Mouse (Mus musculus): Measurements from ENCODE around the gene Msln.

DNA sequence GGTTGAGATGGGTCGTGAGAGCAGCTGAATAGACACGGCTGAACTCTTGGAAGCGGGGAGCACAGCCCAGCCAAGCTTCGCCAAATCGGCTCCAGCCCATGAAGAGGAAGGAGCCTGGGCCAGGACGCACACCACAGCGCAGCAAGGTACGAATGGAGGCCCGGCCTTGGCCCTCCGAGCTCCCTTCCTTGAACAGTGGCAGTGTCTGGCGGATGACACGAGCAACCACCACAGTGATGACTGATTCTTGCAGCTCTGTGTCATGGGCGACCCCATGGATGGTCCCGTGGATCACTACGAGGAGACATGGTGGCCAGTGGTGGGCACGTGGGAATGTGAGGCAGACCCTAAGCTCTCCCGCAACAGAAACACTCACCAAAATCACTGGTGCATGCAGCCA, 40.8 kb upstream of the Msln start:
- TF ChIP-seq CTCF (IDR thresholded peaks at IDR 0.05; ENCODE audit: extremely low read depth, insufficient read depth, insufficient read length, insufficient replicate concordance) (no peak), POLR2A (IDR thresholded peaks at IDR 0.05; ENCODE audit: low read depth, low read length) (no peak)
